Mouse (Mus musculus): ENCODE measurements around the gene Scyl3.
A peak's percentile ranks its signal among the peaks of the same experiment; 100 is the strongest.

Scyl3 gene

GRCm38 (mm10) chr1:163928846-163929245 is at the start of gene Scyl3:
Gene Scyl3, plus strand, starts transcription at chr1:163929100.
- no peak for DNase-seq (ENCODE audit: low read depth, low spot score)

GRCm38 (mm10) chr1:163889629-163890028 is 39.3 kb upstream of the Scyl3 start:
- no peak for DNase-seq (ENCODE audit: low read depth, low spot score)

GRCm38 (mm10) chr1:163893294-163893693 is 35.6 kb upstream of the Scyl3 start:
- DNase-seq (ENCODE audit: low read depth, low spot score), result no peak

GRCm38 (mm10) chr1:163893774-163894527 is 34.9 kb upstream of the Scyl3 start:
- DNase-seq (ENCODE audit: low read depth, low spot score), result no peak

- no peak for DNase-seq (ENCODE audit: low read depth, low spot score)
Measured at GRCm38 (mm10) chr1:163898291-163898764, 30.6 kb upstream of the Scyl3 start.

- DNase-seq (ENCODE audit: low read depth, low spot score), result no peak
Measured at GRCm38 (mm10) chr1:163899575-163899974, 29.3 kb upstream of the Scyl3 start.

- no peak for DNase-seq (ENCODE audit: low read depth, low spot score)
Measured at GRCm38 (mm10) chr1:163900168-163900567, 28.7 kb upstream of the Scyl3 start.

GRCm38 (mm10) chr1:163903411-163903810 is 25.5 kb upstream of the Scyl3 start:
- no peak for DNase-seq (ENCODE audit: low read depth, low spot score)

GRCm38 (mm10) chr1:163907007-163907811 is 21.7 kb upstream of the Scyl3 start:
- no peak for DNase-seq (ENCODE audit: low read depth, low spot score)

- DNase-seq (ENCODE audit: low read depth, low spot score), result no peak
Measured at GRCm38 (mm10) chr1:163908389-163908788, 20.5 kb upstream of the Scyl3 start.

- peak; percentile 24 for DNase-seq (ENCODE audit: low read depth, low spot score)
Measured at GRCm38 (mm10) chr1:163910343-163910742, 18.6 kb upstream of the Scyl3 start.

- no peak for DNase-seq (ENCODE audit: low read depth, low spot score)
Measured at GRCm38 (mm10) chr1:163910785-163911184, 18.1 kb upstream of the Scyl3 start.

GRCm38 (mm10) chr1:163911981-163912380 is 16.9 kb upstream of the Scyl3 start:
- no peak for DNase-seq (ENCODE audit: low read depth, low spot score)

GRCm38 (mm10) chr1:163917349-163918160 is 11.3 kb upstream of the Scyl3 start:
- DNase-seq (ENCODE audit: low read depth, low spot score), result no peak

GRCm38 (mm10) chr1:163924093-163924492 is 4.8 kb upstream of the Scyl3 start:
- no peak for DNase-seq (ENCODE audit: low read depth, low spot score)

- DNase-seq (ENCODE audit: low read depth, low spot score), result peak; percentile 91
Measured at GRCm38 (mm10) chr1:163929636-163930457, 947 bp downstream of the Scyl3 start.

- no peak for DNase-seq (ENCODE audit: low read depth, low spot score)
Measured at GRCm38 (mm10) chr1:163930458-163930794, 1.5 kb downstream of the Scyl3 start.

- no peak for DNase-seq (ENCODE audit: low read depth, low spot score)
Measured at GRCm38 (mm10) chr1:163931801-163932200, 2.9 kb downstream of the Scyl3 start.

GRCm38 (mm10) chr1:163934591-163934990 is 5.7 kb downstream of the Scyl3 start:
- DNase-seq (ENCODE audit: low read depth, low spot score), result no peak

GRCm38 (mm10) chr1:163942056-163942455 is 13.2 kb downstream of the Scyl3 start:
- no peak for DNase-seq (ENCODE audit: low read depth, low spot score)

- DNase-seq (ENCODE audit: low read depth, low spot score), result no peak
Measured at GRCm38 (mm10) chr1:163953396-163953795, 24.5 kb downstream of the Scyl3 start.
